Mouse (Mus musculus) olfactory bulb, adult 2 months (tissue): ENCODE measurements around the gene Ralgps2.

Source experiments
- CTCF ChIP-seq: fragments of 200-500 bp; IDR thresholded peaks from 2 replicates; pipeline ENCODE4 v1.5.1; 2012; ENCODE audit warnings: low read depth, mild to moderate bottlenecking, low read length, moderate library complexity; ENCODE audit not compliant: insufficient read depth
- POLR2A ChIP-seq: fragments of 200-500 bp; IDR thresholded peaks from 2 replicates; pipeline ENCODE4 v1.6.1; 2012; ENCODE audit warnings: mild to moderate bottlenecking, low read depth, low read length, moderate library complexity; ENCODE audit not compliant: insufficient read depth

DNA sequence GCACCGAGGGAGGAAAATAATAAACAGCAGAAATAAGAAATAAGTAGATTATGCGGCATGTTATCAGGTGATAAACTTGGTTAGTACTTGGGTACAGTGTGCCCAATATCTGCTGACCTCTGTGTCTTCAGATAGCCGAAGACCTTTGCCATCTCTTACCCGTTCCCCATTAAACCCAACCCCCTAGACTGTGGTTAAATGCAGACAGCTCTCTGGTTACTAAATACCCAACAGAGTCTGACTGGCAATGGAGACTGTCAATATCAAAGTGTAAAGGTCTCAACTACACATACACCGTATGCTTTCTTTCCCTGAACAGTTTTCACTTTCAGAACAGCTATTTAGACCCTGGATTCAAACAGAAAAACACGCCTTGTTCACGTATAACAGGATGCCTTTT, 39.2 kb upstream of the Ralgps2 start:
- no peak for TF ChIP-seq CTCF
- TF ChIP-seq POLR2A, result no peak
